Mouse (Mus musculus): ENCODE data around the gene Tesk2. TPM values are rescaled to one million over a fixed set of nuclear protein-coding genes. Genes with fewer than 3 reads are reported as not detected.

The Tesk2 gene
- polyA plus RNA-seq, 1 experiment = 21.9 TPM

DNA sequence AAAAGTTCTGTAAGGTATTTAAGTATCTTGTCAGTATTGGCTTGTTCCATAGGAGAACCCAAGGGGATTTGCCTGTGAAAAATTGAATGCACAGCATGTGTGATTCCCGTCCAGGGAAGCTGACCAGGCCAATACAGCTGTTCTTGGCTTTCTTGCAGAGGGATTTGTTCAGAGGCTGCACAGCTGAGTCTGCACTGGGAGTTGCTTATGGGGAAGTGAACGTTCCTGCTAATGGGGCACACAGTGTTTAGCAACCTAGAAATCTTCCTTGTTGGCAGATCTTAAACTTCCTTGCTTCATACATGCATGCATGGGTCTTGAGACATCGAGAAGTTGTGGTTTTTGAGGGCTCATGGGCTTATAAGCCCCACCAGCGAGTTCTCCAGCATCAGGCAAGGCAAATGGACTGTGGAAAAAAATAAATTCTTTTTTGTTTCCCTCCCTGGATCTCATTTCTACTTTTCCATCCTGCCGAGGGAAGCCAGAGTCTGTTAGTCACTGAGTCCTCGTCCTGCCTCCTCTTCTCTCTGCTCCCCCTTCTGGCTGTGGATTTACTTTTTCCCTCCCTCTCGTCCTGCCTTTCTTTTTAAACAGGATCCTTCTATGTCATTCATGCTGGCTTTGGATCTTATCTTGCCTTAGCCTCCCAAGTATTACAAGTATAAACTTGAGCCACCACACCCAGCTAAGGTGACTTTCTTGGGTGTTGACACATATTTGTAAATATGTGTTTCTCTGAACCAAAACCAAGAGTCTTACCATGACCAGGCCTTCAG, 67.4 kb downstream of the Tesk2 start:
- Histone ChIP-seq H3K27ac (ENCODE audit: insufficient read depth, low read length) (no peak overlapping the region), H3K27me3 (ENCODE audit: control insufficient read depth, insufficient read depth, low read length, poor library complexity, severe bottlenecking) (no peaks in the 10 kb centered on the region), H3K4me3 (ENCODE audit: low read depth, low read length) (no peak overlapping the region), H3K9ac (ENCODE audit: low read depth, poor library complexity, severe bottlenecking) (no peak overlapping the region), H3K36me3 (ENCODE audit: control insufficient read depth, insufficient read depth, low read length, poor library complexity, severe bottlenecking) (peaks cover 2% of the 10 kb centered on the region; the same call in 1 of the 2 replicates), H3K9me3 (replicated peaks; ENCODE audit: control insufficient read depth, insufficient read depth, low read length, poor library complexity, severe bottlenecking) (no peaks in the 10 kb centered on the region), H3K4me1 (ENCODE audit: control insufficient read depth, insufficient read depth, low read length) (no peaks in the 10 kb centered on the region)
- TF ChIP-seq POLR2A (IDR thresholded peaks at IDR 0.05; ENCODE audit: insufficient read depth, low read length) (no peak), EP300 (IDR thresholded peaks at IDR 0.05; ENCODE audit: insufficient read depth, low read depth, low read length) (no peak), CTCF (IDR thresholded peaks at IDR 0.05; ENCODE audit: low read depth, low read length) (peak; percentile 17)

- no peaks in the 10 kb centered on the region for H3K9me3 ChIP-seq (replicated peaks; ENCODE audit: control insufficient read depth, insufficient read depth, low read length, poor library complexity, severe bottlenecking)
- peaks cover 4% of the 10 kb centered on the region for H3K36me3 ChIP-seq (ENCODE audit: control insufficient read depth, insufficient read depth, low read length, poor library complexity, severe bottlenecking)
- no peaks in the 10 kb centered on the region for H3K27me3 ChIP-seq (ENCODE audit: control insufficient read depth, insufficient read depth, low read length, poor library complexity, severe bottlenecking)
- no peak overlapping the region for H3K27ac ChIP-seq (ENCODE audit: insufficient read depth, low read length)
- no peak overlapping the region for H3K9ac ChIP-seq (ENCODE audit: low read depth, poor library complexity, severe bottlenecking)
- H3K4me1 ChIP-seq (ENCODE audit: control insufficient read depth, insufficient read depth, low read length) = no peaks in the 10 kb centered on the region
- TF ChIP-seq CTCF (IDR thresholded peaks at IDR 0.05; ENCODE audit: low read depth, low read length) (peak; percentile 7), EP300 (IDR thresholded peaks at IDR 0.05; ENCODE audit: insufficient read depth, low read depth, low read length) (no peak)
- no peak overlapping the region for H3K4me3 ChIP-seq (ENCODE audit: low read depth, low read length)
Observed at GRCm38 (mm10) chr4:116788956-116789355, 68.2 kb downstream of the Tesk2 start.

DNA sequence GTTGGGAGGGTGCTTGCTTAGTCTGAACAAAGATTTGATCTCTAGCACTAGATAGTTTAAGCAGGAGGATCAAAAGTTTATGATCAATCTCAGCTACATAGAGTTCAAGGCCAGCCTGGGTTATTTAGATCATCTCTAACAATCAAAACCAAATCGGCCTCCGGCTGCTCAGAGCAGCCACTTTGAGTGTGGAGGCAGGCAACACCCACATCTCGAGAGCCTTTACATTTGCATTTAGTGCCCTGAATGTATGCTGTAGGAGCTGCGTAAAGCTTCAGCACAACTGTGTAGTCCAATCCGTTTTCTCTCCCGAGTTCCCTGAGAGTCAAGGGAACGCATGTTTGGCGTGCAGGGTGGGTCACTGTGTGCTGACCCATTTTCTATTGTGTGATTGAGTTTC, 71.7 kb downstream of the Tesk2 start:
- Histone ChIP-seq H3K9me3 (replicated peaks; ENCODE audit: control insufficient read depth, insufficient read depth, low read length, poor library complexity, severe bottlenecking) (no peaks in the 10 kb centered on the region), H3K4me1 (ENCODE audit: control insufficient read depth, insufficient read depth, low read length) (no peaks in the 10 kb centered on the region), H3K4me3 (ENCODE audit: low read depth, low read length) (no peak overlapping the region), H3K9ac (ENCODE audit: low read depth, poor library complexity, severe bottlenecking) (no peak overlapping the region), H3K27ac (ENCODE audit: insufficient read depth, low read length) (no peak overlapping the region), H3K27me3 (ENCODE audit: control insufficient read depth, insufficient read depth, low read length, poor library complexity, severe bottlenecking) (no peaks in the 10 kb centered on the region), H3K36me3 (ENCODE audit: control insufficient read depth, insufficient read depth, low read length, poor library complexity, severe bottlenecking) (peaks cover 4% of the 10 kb centered on the region)
- TF ChIP-seq CTCF (IDR thresholded peaks at IDR 0.05; ENCODE audit: low read depth, low read length) (no peak), EP300 (IDR thresholded peaks at IDR 0.05; ENCODE audit: insufficient read depth, low read depth, low read length) (no peak), POLR2A (IDR thresholded peaks at IDR 0.05; ENCODE audit: insufficient read depth, low read length) (no peak)

DNA sequence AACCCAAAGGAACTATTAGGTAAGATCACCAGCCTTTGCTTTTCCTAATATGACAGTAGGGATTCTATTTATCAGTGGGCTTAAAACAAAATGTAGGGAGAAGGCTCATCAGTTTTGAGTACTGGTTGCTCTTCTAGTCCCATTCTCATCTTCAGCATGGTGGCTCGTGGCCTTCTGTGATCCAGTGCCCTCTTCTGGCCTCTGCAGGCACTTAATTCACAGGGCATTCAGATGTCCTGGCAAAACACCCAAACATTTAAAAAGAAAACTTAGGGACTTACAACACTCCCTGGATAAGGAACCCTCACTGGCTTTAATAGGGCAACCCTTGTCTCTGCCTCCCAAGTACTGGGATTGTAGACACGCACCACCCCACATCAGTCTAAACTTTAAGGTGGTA, 73.5 kb downstream of the Tesk2 start:
- H3K4me1 ChIP-seq (ENCODE audit: control insufficient read depth, insufficient read depth, low read length) = no peaks in the 10 kb centered on the region
- H3K9ac ChIP-seq (ENCODE audit: low read depth, poor library complexity, severe bottlenecking) = no peak overlapping the region
- H3K4me3 ChIP-seq (ENCODE audit: low read depth, low read length) = no peak overlapping the region
- TF ChIP-seq CTCF (IDR thresholded peaks at IDR 0.05; ENCODE audit: low read depth, low read length) = peak; percentile 24
- no peak for TF ChIP-seq POLR2A (IDR thresholded peaks at IDR 0.05; ENCODE audit: insufficient read depth, low read length)
- no peak overlapping the region for H3K27ac ChIP-seq (ENCODE audit: insufficient read depth, low read length)
- no peaks in the 10 kb centered on the region for H3K9me3 ChIP-seq (replicated peaks; ENCODE audit: control insufficient read depth, insufficient read depth, low read length, poor library complexity, severe bottlenecking)
- peaks cover 4% of the 10 kb centered on the region for H3K36me3 ChIP-seq (ENCODE audit: control insufficient read depth, insufficient read depth, low read length, poor library complexity, severe bottlenecking)
- H3K27me3 ChIP-seq (ENCODE audit: control insufficient read depth, insufficient read depth, low read length, poor library complexity, severe bottlenecking) = no peaks in the 10 kb centered on the region

- TF ChIP-seq POLR2A (IDR thresholded peaks at IDR 0.05; ENCODE audit: insufficient read depth, low read length) (no peak), CTCF (IDR thresholded peaks at IDR 0.05; ENCODE audit: low read depth, low read length) (no peak), EP300 (IDR thresholded peaks at IDR 0.05; ENCODE audit: insufficient read depth, low read depth, low read length) (no peak)
- Histone ChIP-seq H3K9ac (ENCODE audit: low read depth, poor library complexity, severe bottlenecking) (no peak overlapping the region), H3K27me3 (ENCODE audit: control insufficient read depth, insufficient read depth, low read length, poor library complexity, severe bottlenecking) (no peaks in the 10 kb centered on the region), H3K4me3 (ENCODE audit: low read depth, low read length) (no peak overlapping the region), H3K27ac (ENCODE audit: insufficient read depth, low read length) (no peak overlapping the region), H3K36me3 (ENCODE audit: control insufficient read depth, insufficient read depth, low read length, poor library complexity, severe bottlenecking) (peaks cover 4% of the 10 kb centered on the region), H3K4me1 (ENCODE audit: control insufficient read depth, insufficient read depth, low read length) (no peaks in the 10 kb centered on the region), H3K9me3 (replicated peaks; ENCODE audit: control insufficient read depth, insufficient read depth, low read length, poor library complexity, severe bottlenecking) (no peaks in the 10 kb centered on the region)
Observed at GRCm38 (mm10) chr4:116796442-116797110, 75.8 kb downstream of the Tesk2 start.

DNA sequence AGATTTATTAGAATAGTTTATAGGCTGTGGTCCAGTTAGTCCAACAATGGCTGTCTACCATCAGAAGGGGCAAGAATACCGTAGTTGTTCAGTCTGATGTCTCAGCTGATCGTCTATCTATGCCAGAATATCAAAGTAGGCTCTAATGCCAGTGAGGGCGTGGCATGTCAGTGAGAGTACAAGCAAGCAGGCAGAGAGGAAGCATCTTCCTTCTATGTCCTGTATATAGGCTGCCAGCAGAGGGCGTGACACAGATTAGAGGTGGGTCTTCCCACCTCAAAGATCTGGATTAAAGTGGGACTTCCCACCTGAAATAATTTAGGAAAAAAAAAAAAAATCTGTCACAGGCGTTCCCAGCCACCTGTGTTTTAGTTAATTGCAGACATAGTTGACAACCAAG, 79.2 kb downstream of the Tesk2 start:
- no peak for TF ChIP-seq POLR2A (IDR thresholded peaks at IDR 0.05; ENCODE audit: insufficient read depth, low read length)
- TF ChIP-seq EP300 (IDR thresholded peaks at IDR 0.05; ENCODE audit: insufficient read depth, low read depth, low read length) = no peak
- TF ChIP-seq CTCF (IDR thresholded peaks at IDR 0.05; ENCODE audit: low read depth, low read length) = no peak
- no peak overlapping the region for H3K9ac ChIP-seq (ENCODE audit: low read depth, poor library complexity, severe bottlenecking)
- no peak overlapping the region for H3K4me3 ChIP-seq (ENCODE audit: low read depth, low read length)
- H3K9me3 ChIP-seq (replicated peaks; ENCODE audit: control insufficient read depth, insufficient read depth, low read length, poor library complexity, severe bottlenecking) = no peaks in the 10 kb centered on the region
- H3K4me1 ChIP-seq (ENCODE audit: control insufficient read depth, insufficient read depth, low read length) = no peaks in the 10 kb centered on the region
- H3K27me3 ChIP-seq (ENCODE audit: control insufficient read depth, insufficient read depth, low read length, poor library complexity, severe bottlenecking) = no peaks in the 10 kb centered on the region
- H3K27ac ChIP-seq (ENCODE audit: insufficient read depth, low read length) = no peak overlapping the region
- H3K36me3 ChIP-seq (ENCODE audit: control insufficient read depth, insufficient read depth, low read length, poor library complexity, severe bottlenecking) = peaks cover 25% of the 10 kb centered on the region
